Comparison of ENCODE assay signal across 8 mouse cellular contexts in genomic region chr12:105685001-105685691, GRCm38 (mm10). TPM values are rescaled to one million over a fixed set of nuclear protein-coding genes. Genes with fewer than 3 reads are reported as not detected.
A peak's percentile ranks its signal among the peaks of the same experiment; 100 is the strongest.
DNase-seq lines count a peak whose midpoint lies in the region; ATAC-seq and TF ChIP-seq lines count a peak whose summit lies in the region.

TSS of gene Atg2b (minus strand) at chr12:105685211.

- no peaks in the 10 kb centered on the region for H3K9me3 ChIP-seq in forebrain, embryonic 10.5 days
- no peaks in the 10 kb centered on the region for H3K9me3 ChIP-seq in heart, embryonic 15.5 days (replicated peaks)
- no peaks in the 10 kb centered on the region for H3K9me3 ChIP-seq in liver, embryonic 14.5 days (ENCODE audit: control insufficient read depth, low read length)
- H3K9me3 ChIP-seq in neural tube, embryonic 11.5 days (ENCODE audit: control insufficient read depth, low read length) = no peaks in the 10 kb centered on the region
- H3K9me3 ChIP-seq in stomach, postnatal 0 days (ENCODE audit: control insufficient read depth, low read length) = no peaks in the 10 kb centered on the region

- peak; percentile 89 for ATAC-seq in heart, embryonic 15.5 days (replicated peaks; ENCODE audit: insufficient number of reproducible peaks, insufficient read depth, low FRiP score, low read depth)
- ATAC-seq in liver, embryonic 14.5 days (ENCODE audit: insufficient read depth) = peak; percentile 92
- ATAC-seq in neural tube, embryonic 11.5 days (ENCODE audit: insufficient read depth, low FRiP score, low TSS enrichment) = peak; percentile 91
- peak; percentile 90 for ATAC-seq in stomach, postnatal 0 days (ENCODE audit: low FRiP score, low TSS enrichment)

- H3K4me3 ChIP-seq in forebrain, embryonic 10.5 days = peak within 1 kb of the TSS; percentile 95
- H3K4me3 ChIP-seq in heart, embryonic 15.5 days = peak within 1 kb of the TSS; percentile 94
- H3K4me3 ChIP-seq in liver, embryonic 14.5 days (ENCODE audit: insufficient read depth in 1 of 2, low read depth in 2 of 2, low read length in 2 of 2) = peak within 1 kb of the TSS; percentile 80 to 85
- peak within 1 kb of the TSS; percentile 94 for H3K4me3 ChIP-seq in neural tube, embryonic 11.5 days (ENCODE audit: low read depth, low read length)
- H3K4me3 ChIP-seq in stomach, postnatal 0 days (ENCODE audit: low read depth, low read length) = peak within 1 kb of the TSS; percentile 94

- peak within 1 kb of the TSS; percentile 82 for H3K9ac ChIP-seq in heart, embryonic 15.5 days
- H3K9ac ChIP-seq in liver, embryonic 14.5 days (replicated peaks) = peak within 1 kb of the TSS; percentile 88
- H3K9ac ChIP-seq in neural tube, embryonic 11.5 days (ENCODE audit: low read length) = peak within 1 kb of the TSS; percentile 87
- H3K9ac ChIP-seq in stomach, postnatal 0 days (ENCODE audit: low read length) = peak within 1 kb of the TSS; percentile 95

- H3K4me2 ChIP-seq in heart, embryonic 15.5 days = peak within 1 kb of the TSS; percentile 90
- H3K4me2 ChIP-seq in liver, embryonic 14.5 days (ENCODE audit: low read depth) = peak within 1 kb of the TSS; percentile 86
- peak within 1 kb of the TSS; percentile 87 for H3K4me2 ChIP-seq in neural tube, embryonic 11.5 days (ENCODE audit: low read depth)
- peak within 1 kb of the TSS; percentile 98 for H3K4me2 ChIP-seq in stomach, postnatal 0 days (replicated peaks; ENCODE audit: low read depth)

- TF ChIP-seq CTCF in liver, embryonic 14.5 days (IDR thresholded peaks at IDR 0.05; ENCODE audit: low read depth) = no peak
- no peak for TF ChIP-seq CTCF in stomach, postnatal 0 days (IDR thresholded peaks at IDR 0.05; ENCODE audit: low read depth)

- peaks cover 40% of the 10 kb centered on the region for H3K4me1 ChIP-seq in forebrain, embryonic 10.5 days
- H3K4me1 ChIP-seq in heart, embryonic 15.5 days (replicated peaks) = peaks cover 17% of the 10 kb centered on the region
- peaks cover 15 to 25% of the 10 kb centered on the region in 2 experiments for H3K4me1 ChIP-seq in liver, embryonic 14.5 days (replicated peaks; ENCODE audit: control insufficient read depth in 2 of 2, insufficient read depth in 2 of 2, low read length in 1 of 2)
- peaks cover 18% of the 10 kb centered on the region; the same call in 1 of the 2 replicates for H3K4me1 ChIP-seq in neural tube, embryonic 11.5 days (ENCODE audit: control insufficient read depth, insufficient read depth, low read length)
- H3K4me1 ChIP-seq in stomach, postnatal 0 days (replicated peaks; ENCODE audit: control insufficient read depth, insufficient read depth) = peaks cover 3% of the 10 kb centered on the region; the same call in 1 of the 2 replicates

- peak; percentile 94 to 96 for DNase-seq in CD8-positive naive resting alpha-beta T cell, adult 2 months (ENCODE audit: low read depth in 2 of 2, low spot score in 2 of 2)
- peak; percentile 98 for DNase-seq in c-Kit-positive CD71-negative TER-119-negative erythroid progenitor cells, embryonic 14.5 days (ENCODE audit: low read depth)
- peak; percentile 98 for DNase-seq in forebrain, embryonic 10.5 days (ENCODE audit: extremely low spot score, low spot score)
- peak; percentile 97 to 98 for DNase-seq in kidney, postnatal 25 days
- DNase-seq in liver, embryonic 14.5 days (ENCODE audit: low read depth in 3 of 3, low spot score in 3 of 3) = peak; percentile 96
- DNase-seq in neural tube, embryonic 11.5 days (ENCODE audit: low spot score) = peak; percentile 98
- DNase-seq in stomach, postnatal 0 days (ENCODE audit: low spot score) = peak; percentile 97

- peak within 1 kb of the TSS; percentile 91 for H3K27ac ChIP-seq in forebrain, embryonic 10.5 days
- H3K27ac ChIP-seq in heart, embryonic 15.5 days = peak within 1 kb of the TSS; percentile 93
- peak within 1 kb of the TSS; percentile 83 for H3K27ac ChIP-seq in liver, embryonic 14.5 days
- peak within 1 kb of the TSS; percentile 88 for H3K27ac ChIP-seq in neural tube, embryonic 11.5 days (ENCODE audit: low read depth, low read length)
- peak within 1 kb of the TSS; percentile 96 for H3K27ac ChIP-seq in stomach, postnatal 0 days (replicated peaks)

- peak; percentile 12; the same call in 1 of the 2 replicates for TF ChIP-seq EP300 in liver, embryonic 14.5 days (IDR thresholded peaks at IDR 0.05; ENCODE audit: low read depth)
- no peak for TF ChIP-seq EP300 in stomach, postnatal 0 days (optimal IDR thresholded peaks at IDR 0.05)

- WGBS in forebrain, embryonic 10.5 days = under 1% methylated on average over 73 of the region's 73 CpGs
- WGBS in heart, embryonic 15.5 days = under 1% methylated on average over 70 of the region's 73 CpGs
- under 1% methylated on average over 72 of the region's 73 CpGs for WGBS in liver, embryonic 14.5 days (ENCODE audit: insufficient replicate concordance)
- 0% methylated on average over 71 of the region's 73 CpGs for WGBS in neural tube, embryonic 11.5 days
- WGBS in stomach, postnatal 0 days = under 1% methylated on average over 72 of the region's 73 CpGs

- H3K27me3 ChIP-seq in forebrain, embryonic 10.5 days (ENCODE audit: poor library complexity, severe bottlenecking) = no peaks in the 10 kb centered on the region
- H3K27me3 ChIP-seq in heart, embryonic 15.5 days = no peaks in the 10 kb centered on the region
- H3K27me3 ChIP-seq in liver, embryonic 14.5 days (ENCODE audit: control insufficient read depth, insufficient read depth, low read length) = no peaks in the 10 kb centered on the region
- H3K27me3 ChIP-seq in neural tube, embryonic 11.5 days (ENCODE audit: control insufficient read depth, insufficient read depth, low read length) = no peaks in the 10 kb centered on the region
- no peaks in the 10 kb centered on the region for H3K27me3 ChIP-seq in stomach, postnatal 0 days (ENCODE audit: control insufficient read depth, insufficient read depth, low read length)

- peaks cover 23% of the 10 kb centered on the region for H3K36me3 ChIP-seq in forebrain, embryonic 10.5 days (replicated peaks)
- peaks cover 5% of the 10 kb centered on the region; the same call in 1 of the 2 replicates for H3K36me3 ChIP-seq in heart, embryonic 15.5 days
- H3K36me3 ChIP-seq in liver, embryonic 14.5 days (replicated peaks; ENCODE audit: control insufficient read depth, insufficient read depth, low read depth) = no peaks in the 10 kb centered on the region
- H3K36me3 ChIP-seq in neural tube, embryonic 11.5 days (ENCODE audit: control insufficient read depth, insufficient read depth, low read length) = no peaks in the 10 kb centered on the region; the same call in 1 of the 2 replicates
- H3K36me3 ChIP-seq in stomach, postnatal 0 days (ENCODE audit: control insufficient read depth, insufficient read depth, low read length) = peaks cover 4% of the 10 kb centered on the region; the same call in 1 of the 2 replicates

RNA-seq across cellular contexts. Expression of gene Atg2b, which starts in this region (rescaled TPM):
- polyA plus RNA-seq in forebrain, embryonic 10.5 days (2016; fragmentation: Nextera tagmentation; extraction: Ambion mirVana) = 11.4 and 12.2 TPM in 2 replicates
- polyA plus RNA-seq in heart, embryonic 15.5 days (2015; fragmentation: Nextera tagmentation; extraction: Ambion mirVana) = 6.7 and 8.3 TPM in 2 replicates
- polyA plus RNA-seq in liver, embryonic 14.5 days (2012; rRNA removed) = 9.6 and 13.3 TPM in 2 replicates
- polyA plus RNA-seq in liver, embryonic 14.5 days (2014; fragmentation: Nextera tagmentation; extraction: Ambion mirVana) = 6.6 and 7.1 TPM in 2 replicates
- polyA plus RNA-seq in neural tube, embryonic 11.5 days (2014; fragmentation: Nextera tagmentation; extraction: Ambion mirVana) = 16.6 and 17.3 TPM in 2 replicates
- polyA plus RNA-seq in stomach, postnatal 0 days (2015; fragmentation: Nextera tagmentation; extraction: Ambion mirVana) = 4.4 and 5.3 TPM in 2 replicates

Comparison
In these comparisons a context has a peak if more than half of its experiments do, and no peak if none do; other contexts are left out.
1. Peak in every context shown above with its lines: DNase-seq, ATAC-seq, H3K4me3 ChIP-seq and H3K27ac ChIP-seq.